Mouse (Mus musculus) adrenal gland, postnatal 36 days (tissue): ENCODE data around the gene S100a2. TPM values are rescaled to one million over a fixed set of nuclear protein-coding genes. Genes with fewer than 3 reads are reported as not detected.
A peak's percentile ranks its signal among the peaks of the same experiment; 100 is the strongest.

Experiments used
- DNase-seq, 2 experiments: peaks; one replicate each; pipeline ENCODE4 v3.0.0; 2021; ENCODE audit warnings: mixed read lengths in 1 of 2
- long read RNA-seq, 2 experiments: library from polyadenylated mRNA; stranded (forward); transcript quantifications; one replicate each; pipeline ENCODE4 v2.0.0; 2021; ENCODE audit warnings: borderline sequencing depth in 2 of 2
- total RNA-seq, 2 experiments: library from RNA; stranded (reverse); gene quantifications; 2 replicates each; pipeline ENCODE4 v1.2.3; 2021

Gene S100a2
- total RNA-seq: not detected
- long read RNA-seq, experiment 1: 0 reads
- long read RNA-seq, experiment 2: 0 reads

DNA sequence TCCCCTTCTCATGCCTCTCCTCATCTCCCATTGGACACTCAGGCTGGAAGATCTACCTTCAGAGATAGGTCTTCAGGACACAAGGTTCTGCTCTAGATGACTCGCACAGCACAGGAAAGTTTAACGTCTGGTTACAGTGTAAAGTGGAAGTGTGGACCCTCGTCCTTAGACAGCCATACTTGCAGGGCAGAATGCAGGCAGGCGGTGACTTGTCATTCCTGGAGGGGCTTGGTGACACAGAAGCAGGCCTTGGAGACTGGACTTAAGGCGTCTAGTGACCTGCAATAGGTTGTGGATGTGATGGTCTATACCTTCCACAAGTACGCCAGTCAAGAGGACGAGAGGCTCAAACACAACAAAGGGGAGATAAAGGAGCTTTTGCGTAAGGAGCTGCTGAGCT lies at the start of gene S100a2:
S100a2 (plus strand) TSS at position 301 of the 400 bp plus-strand sequence.
- DNase-seq: no peak

DNA sequence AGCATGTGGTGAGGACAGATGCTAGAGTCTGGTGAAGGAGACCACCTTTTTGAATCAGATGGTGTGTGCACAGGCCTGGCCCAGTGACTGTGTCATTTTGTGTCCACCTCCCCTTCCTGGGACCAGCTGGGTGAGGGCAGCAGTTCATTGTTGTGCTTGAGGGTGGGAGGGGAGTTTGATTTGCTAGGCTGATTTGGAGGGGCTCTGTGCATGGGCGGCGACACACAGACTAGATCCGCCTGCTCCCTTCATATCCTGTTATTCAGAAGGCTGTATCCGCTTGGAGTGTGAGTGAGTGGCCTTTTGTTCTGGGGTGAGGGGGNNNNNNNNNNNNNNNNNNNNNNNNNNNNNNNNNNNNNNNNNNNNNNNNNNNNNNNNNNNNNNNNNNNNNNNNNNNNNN lies 49.1 kb upstream of the S100a2 start:
- peak; percentile 30 to 45 for DNase-seq

DNA sequence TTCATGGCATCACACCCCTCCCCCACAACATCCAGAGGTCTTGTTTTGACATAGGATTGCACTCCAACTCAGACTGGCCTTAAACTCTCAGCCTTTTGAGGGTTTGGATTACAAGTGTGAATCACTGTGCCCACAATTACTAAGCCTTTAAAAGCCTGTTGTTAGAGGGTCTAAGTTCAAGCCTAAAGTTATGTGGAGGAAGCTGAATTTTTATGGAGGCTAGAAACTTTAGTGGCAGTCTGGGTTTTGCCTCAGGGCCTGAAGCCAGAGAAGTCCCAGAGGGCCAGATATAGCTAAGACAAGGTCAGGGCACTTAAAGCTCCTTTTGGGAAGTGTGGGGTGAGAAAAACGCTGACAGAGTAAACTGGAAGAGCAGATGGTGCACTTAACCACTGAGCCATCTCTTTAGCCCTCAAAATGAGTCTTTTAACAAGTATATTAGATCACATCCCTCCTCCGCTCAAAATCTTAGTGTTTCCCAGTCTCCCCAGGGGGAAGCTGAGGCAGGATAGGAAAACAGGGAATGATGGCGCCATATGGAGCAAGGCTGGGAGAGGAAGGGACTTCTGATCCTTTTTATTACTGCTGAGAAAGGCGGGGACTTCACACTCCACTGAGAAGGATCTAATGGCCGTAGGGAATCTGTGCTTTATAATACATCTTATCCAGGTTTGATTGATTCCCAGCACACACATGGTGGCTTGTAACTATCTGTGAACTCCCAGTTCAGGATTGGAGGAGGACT lies 40.2 kb upstream of the S100a2 start:
- DNase-seq: no peak

DNA sequence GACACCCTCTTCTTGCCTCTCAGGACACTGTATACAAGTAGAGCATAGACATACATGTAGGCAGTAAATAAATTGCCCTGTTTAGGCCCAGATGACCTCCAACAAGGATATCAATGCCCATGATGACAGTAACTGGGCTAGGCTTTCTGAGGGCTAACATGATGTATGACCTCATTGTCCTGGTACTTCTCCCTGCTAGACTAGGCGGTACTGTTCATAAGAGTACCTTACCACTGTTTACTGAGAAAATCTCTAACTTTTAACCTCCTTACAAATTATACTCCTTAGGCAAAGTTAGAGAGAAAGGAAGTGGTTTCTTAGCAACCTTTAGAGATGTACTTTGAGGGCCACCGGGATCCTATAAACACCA lies 39.6 kb upstream of the S100a2 start:
- DNase-seq: no peak

DNA sequence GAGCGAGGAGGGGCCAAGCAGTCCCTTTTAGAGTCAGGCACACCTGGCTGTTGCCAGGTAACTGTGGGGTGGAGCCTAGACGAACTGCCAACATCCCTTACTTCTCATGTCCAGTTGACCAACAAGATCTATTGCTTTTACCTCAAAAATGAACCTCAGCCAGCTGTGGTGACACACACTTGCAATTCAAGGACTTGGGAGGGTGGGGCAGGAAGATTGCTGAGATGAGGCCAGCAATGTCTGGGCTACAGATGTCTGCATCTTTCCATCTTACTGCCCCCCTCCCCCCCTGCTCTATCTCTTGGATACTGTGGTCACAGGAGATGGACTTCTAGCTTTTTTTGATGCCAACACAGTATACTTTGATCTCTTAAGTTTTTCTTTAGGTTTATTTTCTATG lies 37.8 kb upstream of the S100a2 start:
- peak; percentile 45 to 58 for DNase-seq

DNA sequence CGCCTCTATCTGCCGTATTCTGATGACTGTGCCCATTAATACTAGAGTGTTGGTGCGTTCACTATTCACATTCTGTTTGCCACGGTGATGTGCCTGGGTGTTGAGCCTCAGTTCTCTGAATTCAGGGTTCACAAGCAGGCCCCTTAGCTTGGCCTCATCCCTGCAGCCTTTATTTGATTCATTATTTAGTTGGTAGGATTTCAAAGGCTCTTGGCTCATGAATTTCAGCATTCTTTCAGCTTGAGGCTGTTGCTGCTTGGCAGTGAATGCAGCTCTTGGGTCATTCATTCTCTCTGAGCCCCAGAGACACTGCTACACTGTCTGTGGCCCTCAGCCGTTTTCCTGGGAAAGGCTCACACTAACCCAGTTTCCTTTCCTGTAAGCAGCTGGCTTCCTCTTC lies 34.1 kb upstream of the S100a2 start:
- no peak for DNase-seq

DNA sequence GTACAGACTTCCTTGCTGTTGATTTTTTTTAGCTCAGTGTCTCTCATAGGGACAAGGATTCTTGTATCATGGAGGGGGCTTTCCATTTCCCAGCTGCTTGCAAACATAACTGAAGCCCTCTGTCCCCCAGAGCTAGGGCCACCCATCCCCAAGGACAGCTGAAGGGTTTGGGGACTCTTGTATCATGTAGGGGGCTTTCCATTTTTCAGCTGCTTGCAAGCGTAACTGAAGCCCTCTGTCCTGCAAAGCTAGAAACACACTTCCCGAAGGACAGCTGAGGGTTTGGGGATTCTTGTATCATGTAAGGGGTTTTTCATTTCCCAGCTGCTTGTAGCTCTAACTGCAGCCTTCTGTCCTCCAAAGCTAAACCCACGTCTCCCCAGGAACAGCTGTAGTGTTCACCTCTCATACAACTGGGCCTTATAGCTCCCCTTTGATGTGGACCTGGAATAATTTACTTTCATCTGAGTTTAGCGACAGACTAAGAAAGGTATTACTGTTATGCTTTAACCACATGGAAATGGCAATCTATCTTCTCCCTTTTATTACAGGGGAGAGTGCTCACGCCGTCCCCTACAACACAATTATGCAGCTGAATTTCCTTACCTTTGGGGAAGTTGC lies 29.9 kb upstream of the S100a2 start, which contains the start of gene S100a3:
S100a3 (plus strand) TSS at position 571 of the 621 bp plus-strand sequence.
- no peak for DNase-seq

DNA sequence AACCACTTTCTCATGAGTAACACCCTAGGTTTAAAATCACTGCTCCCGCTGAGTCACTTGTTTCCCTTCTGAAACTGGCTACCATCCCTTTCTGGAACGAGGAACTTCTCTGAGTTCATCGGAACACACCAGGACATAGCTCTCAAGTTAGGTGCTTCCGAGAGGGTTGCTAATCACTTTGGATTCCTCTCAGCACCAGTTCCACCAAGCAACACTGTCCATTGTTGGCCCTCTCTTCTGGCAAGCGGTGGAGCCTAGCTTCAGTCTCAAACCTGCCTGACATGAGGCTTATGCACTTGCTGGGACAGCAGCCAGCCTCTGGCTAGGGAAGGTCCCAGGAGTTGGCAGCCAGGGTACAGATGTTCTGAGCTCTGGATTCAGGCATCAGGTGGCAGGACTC lies 15.4 kb upstream of the S100a2 start:
- peak in 1 of 2 experiments; percentile 41 for DNase-seq

DNA sequence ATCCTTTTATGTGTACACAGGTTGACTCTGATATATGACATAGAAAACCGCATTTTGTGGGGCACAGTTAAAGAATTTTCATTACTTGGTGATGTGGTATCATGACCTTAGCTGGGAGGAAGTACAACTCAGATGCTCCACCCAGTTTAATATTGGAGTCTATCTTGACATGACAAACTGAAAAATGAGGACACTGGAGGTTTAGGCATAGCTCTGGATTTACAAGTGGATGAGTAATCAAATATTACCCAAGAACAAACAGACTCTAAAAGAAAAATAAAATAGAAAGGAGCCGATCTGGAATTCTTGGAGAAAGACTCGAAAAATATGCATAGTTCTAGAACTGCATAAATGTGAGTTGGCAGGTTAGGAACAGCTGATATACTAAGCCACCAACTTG lies 14.7 kb upstream of the S100a2 start:
- DNase-seq: no peak

DNA sequence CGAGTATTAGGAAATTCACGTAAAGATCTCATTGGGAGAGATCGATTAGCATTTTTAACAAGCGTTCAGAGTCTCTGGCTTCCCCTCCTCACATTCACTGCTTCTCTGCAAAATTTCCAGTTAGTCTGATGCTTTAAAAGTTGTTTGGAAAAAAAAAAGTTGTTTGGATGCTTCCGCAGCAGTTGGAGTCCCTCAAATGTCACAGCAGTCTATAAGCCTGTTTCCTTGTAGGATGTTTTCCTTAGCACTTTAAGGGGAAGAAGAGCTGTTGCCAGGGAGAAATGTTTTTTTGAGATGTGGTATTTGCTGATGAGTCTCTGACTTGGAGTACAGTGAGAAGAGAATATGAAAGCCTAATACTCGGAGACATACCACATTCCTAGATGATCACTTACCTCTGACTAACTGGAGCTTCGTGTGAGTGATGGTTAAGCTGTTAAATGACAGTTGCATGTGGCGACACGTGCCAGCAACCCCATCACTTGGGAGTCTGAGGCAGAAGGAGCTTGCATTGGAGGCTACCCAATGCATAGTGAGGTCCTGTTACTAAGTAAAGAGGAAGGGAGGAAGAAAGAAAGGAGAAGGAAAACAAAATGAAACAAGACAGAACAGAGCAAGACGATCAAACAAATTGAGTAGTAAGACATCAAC lies 13.6 kb upstream of the S100a2 start:
- DNase-seq: no peak

DNA sequence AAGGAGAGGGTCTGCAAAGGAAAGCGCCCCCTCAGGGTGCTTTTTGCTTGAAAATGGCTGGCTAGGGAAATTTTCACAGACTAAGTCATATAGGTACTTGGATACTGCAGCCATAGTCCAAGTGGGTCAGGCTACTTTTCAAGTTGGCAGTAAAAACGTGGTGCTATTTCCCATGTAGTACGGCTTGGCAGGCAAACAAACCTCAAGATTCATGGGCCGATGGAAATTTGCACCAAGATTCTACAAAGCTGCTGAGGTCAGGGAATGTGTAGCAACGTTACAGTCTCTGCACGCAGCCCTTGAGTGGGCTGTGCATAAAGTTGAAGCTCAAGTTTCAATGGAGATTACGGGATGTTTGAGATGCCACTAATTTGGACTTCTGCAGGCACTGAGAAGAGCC lies 10.6 kb upstream of the S100a2 start:
- no peak for DNase-seq

DNA sequence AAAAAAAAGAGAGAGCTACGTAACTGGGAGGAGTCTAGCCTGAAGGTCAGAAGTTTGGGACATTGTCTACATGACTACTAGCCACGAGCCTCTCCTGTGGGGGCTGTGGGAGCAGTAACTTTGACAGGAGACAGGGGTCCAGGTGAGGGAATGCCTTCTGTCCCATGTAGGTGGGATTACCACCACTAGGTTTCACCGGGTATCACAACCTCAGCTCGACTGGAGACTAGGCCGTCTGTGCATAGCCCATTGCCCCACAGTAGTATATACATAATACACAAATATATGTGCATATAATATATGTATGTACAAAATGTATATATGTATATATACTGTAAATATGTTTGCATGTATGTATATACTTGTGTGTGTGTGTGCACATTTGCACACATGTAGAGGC lies 8.9 kb upstream of the S100a2 start:
- DNase-seq: no peak

DNA sequence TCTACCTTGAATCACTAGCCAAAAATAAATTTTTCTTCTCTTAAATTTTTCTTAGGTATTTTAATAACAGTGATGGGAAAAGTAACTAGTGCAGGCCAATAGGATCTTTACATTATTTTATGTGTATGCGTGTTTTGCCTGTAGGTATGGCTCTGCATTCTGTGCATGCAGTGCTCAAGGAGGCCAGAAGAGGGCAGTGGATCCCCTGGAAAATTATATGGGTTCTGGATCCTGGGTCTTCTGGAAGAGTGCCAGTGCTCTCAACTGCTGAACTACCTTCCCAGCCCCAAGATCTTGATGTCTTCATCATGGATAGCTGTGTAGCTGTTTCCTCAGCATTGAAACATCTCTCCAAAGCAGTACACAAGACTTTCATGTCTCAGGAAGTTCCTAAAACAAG lies 7.9 kb upstream of the S100a2 start:
- no peak for DNase-seq

DNA sequence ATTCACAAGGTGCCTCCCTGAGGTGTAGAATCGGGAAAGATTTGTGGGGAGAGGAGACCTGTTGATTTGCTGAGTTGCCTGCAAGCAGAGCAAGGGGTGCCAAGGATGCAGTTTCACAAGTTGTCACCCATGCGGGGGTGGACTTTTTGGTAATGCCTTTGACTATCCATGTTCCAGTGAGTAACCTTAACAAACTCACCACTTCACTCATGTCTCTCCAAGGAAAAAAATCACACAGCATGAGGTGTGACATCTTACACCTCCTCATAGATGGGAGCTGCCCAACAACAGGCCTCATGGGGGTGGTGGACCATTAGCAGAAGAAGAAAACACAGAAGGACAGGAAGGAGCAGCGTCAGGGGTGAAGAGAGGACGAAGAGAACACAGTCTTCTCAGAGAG lies 7.5 kb upstream of the S100a2 start:
- no peak for DNase-seq

DNA sequence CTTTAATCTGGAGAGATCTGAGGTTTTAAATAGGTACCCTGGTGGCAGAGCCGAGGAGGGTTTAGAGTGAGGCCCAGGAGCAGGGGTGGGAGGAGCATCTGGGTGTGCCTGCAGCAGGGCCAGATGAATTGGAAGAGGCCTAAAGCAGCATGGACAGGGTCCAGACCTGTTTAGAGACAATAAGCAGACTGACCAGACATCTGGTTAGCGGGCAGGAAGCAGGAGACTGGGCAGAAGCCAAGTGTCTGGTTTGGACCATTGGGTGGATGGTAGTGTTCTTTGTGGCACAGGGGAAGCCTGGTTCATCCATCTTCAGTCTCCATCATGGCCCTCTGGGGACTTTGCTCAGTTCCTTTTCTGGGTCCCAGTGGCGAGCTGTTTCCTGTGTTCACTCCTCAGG lies 6.2 kb upstream of the S100a2 start:
- peak; percentile 38 to 53 for DNase-seq

DNA sequence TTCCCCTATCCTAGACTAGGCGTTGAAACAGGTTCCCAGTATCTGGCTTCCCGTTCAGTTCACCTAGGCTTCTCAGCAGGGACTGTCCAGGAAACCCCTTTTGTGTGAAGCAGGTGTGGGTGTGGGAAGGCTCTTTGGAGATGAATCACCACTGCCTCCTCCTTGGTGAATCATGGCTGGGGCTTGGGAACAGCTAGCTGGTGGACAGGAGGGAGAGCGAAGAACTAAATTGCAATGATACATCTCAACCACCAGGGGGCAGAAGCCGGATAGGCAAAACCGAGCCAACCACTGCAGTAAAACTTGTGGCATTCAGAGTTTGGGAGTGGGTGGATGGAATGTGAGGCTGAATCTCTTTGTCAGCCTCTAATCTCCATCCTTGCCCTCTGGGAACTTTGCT lies 4.5 kb upstream of the S100a2 start:
- peak; percentile 60 to 80 for DNase-seq

DNA sequence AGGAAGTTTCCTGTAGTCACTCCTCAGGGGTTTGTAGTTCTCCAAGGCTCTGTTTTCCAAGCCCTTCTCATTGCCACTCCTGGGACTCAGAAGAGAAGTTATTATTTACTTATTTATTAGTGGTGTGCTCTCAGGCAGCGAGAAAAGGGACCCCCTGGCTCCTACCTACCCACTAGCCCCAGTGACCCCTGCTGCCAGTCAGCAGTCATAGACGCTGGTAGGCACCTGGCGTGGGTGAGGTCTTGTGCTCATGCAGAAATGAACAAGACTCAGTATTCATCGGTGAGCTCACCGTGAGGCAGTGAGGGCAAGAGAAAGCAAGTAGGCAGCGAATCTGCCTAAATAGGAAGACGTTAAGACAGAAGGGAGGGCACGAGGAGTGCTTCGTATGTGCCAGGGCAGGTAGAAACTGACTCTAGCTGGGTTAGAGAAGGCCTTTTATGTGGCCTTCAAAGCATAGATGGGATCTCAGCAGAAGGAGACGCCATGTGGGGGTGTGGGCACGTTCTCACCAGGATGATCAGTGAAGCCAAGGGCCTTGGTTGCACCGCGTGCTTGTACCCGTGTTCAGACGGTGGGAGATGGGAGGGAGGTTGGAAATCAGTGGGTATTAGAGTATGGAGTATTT lies 3.9 kb upstream of the S100a2 start:
- DNase-seq: no peak

DNA sequence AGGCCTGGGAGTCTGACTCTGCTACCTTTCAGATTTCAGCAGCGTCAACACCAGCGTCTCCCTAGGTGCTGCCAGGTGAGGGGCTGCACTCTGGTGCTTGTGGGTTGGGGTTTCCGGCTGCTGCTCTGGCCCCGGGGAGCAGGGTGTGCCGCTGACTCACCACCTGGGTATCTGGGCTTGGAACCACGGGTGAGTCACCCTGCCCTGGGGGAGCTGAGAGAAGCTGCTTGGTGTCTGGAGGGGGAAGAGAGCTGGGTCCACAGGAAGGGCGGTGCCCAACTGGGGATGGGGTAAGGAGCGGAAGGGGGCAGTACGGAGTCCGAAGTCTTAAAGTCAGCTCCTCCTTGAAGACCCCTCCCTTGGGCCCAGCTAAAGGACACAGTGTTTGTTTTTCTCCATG lies 3.1 kb upstream of the S100a2 start:
- peak; percentile 91 to 94 for DNase-seq

DNA sequence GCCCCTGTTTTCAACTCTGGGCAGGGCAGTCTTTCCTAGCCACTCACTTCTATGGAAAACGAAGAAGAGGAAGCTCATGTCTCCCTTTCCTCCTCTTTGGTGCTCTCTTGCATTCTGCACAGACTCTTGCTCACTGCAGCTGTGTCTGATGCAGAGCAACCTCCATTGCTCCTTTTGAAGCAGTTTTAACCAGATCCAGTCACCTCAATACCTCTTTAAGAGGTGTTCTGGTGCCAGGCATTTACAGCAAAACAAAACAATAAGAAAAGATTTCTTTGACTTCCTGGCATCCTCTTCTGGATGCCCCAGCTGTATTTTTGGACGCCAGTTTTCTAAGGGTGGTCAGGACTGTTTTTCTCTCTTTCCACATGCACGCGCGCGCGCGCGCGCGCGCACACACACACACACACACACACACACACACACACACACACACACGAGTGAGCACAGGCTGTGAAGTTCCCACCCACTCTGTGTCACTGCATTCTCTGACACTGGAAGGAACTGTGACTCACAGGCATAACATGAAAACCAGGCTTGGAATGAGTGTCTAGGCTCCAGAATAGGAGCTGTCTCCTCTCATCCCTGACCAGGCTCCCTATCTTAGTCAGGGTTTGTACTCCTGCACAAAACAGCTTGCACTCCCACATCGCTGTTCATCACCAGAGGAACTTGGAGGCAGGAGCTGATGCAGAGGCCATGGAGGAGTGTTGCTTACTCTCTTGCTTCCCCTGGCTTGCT lies 2.5 kb upstream of the S100a2 start:
- peak; percentile 36 to 57 for DNase-seq

DNA sequence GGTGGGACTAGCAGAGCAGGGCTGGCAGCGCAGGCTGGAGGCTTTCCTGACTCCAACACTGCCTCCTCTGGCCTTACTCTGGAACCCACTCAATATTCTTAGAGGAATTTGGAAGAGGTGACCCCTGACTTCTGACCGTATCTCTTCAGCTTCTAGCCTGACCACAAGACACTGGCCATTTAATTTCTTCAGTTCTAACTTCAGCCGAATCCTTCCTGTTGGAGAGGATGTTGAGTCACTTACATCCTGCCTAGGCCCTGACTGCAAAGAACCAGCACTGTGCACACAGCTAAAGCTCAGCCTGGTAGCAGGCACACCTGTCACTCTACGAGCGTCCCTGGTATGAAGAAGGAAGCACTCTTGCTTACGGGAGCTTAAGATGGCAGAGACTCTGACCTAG lies 657 bp upstream of the S100a2 start:
- DNase-seq: no peak

DNA sequence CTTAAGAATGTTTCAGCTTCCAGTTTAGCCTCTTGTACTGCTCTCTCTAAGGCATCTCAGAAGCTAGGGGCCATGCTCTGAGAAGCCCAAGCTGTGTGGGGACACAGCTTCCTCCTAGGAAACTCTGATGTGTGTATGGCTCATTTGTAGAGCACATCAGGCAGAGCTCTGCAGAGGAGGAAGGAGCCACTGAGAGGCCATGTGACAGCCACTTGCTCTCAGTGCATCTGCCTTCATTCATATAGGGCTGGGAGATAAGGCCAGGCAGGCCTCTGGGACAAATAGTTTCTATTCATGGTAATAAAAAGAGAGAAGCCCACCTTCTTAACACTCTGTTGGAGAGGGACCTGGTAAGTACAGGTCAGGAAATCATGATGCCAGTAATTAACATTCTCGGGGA lies 4.4 kb downstream of the S100a2 start:
- no peak for DNase-seq

DNA sequence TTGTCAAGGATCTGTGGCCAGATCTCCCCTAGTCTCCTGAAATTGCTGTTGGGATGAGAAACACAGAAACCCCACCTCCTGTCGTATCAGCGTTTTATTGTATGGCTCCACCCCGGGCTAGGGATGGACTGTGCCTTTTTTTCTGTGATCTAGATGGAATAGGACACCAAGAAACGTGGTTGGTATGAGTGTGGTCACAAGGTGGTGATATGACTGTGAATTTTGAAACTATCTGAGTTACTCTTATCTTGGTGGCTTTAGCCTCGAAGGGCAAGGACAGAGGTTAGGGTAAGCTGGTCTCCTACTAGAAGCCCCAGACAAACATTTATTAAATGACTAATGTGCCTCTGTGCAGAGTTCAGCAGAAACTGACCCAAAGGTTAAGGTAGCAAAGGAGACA lies 5.5 kb downstream of the S100a2 start:
- no peak for DNase-seq
